Mouse (Mus musculus): ENCODE data around the gene Mafk. TPM values are rescaled to one million over a fixed set of nuclear protein-coding genes. Genes with fewer than 3 reads are reported as not detected.
A peak's percentile ranks its signal among the peaks of the same experiment; 100 is the strongest.

Mafk gene
- polyA plus RNA-seq, 1 experiment = 20.5 TPM

DNA sequence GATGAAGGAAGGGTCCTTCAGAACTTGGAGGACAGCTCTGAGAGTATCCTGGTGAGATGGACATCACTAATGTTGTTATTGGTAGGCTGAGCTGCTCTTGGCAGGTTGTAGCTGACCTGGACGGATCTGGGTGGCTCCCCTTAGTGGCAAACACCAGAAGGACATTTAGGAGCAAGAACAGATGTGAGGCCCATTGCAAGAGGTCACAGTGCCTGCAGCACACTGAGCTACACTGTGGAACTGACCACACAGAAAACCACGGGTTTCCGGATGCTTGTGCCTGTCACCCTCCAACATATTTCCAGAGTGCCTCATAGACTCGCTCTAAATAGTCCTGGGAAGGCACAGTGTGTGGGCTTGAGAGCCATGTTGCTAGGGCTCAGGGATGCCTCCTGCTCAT is 1.8 kb upstream of the Mafk start:
- H3K4me3 ChIP-seq (ENCODE audit: insufficient read depth, low read depth, low read length) = no peak overlapping the region
- no peak for TF ChIP-seq POLR2A (IDR thresholded peaks at IDR 0.05; ENCODE audit: low read depth, low read length)
- TF ChIP-seq CTCF (conservative IDR thresholded peaks at IDR 0.05; ENCODE audit: insufficient read depth, insufficient read length, low read depth, low read length) = peak; percentile 41; the same call in 1 of the 2 replicates
- DNase-seq = no peak
- peaks cover 22% of the 10 kb centered on the region for H3K4me1 ChIP-seq (ENCODE audit: control insufficient read depth, insufficient read depth, low read length)
- 57% methylated on average over 4 of the region's 4 CpGs for WGBS
- H3K27ac ChIP-seq (ENCODE audit: insufficient read depth, low read depth, low read length) = no peak overlapping the region
- no peaks in the 10 kb centered on the region for H3K27me3 ChIP-seq (replicated peaks; ENCODE audit: control insufficient read depth, insufficient read depth, low read length)
- no peaks in the 10 kb centered on the region for H3K36me3 ChIP-seq (ENCODE audit: control insufficient read depth, insufficient read depth, low read length)

- TF ChIP-seq POLR2A (IDR thresholded peaks at IDR 0.05; ENCODE audit: low read depth, low read length) = no peak
- TF ChIP-seq CTCF (conservative IDR thresholded peaks at IDR 0.05; ENCODE audit: insufficient read depth, insufficient read length, low read depth, low read length) = no peak
- DNase-seq = no peak
- Histone ChIP-seq H3K36me3 (ENCODE audit: control insufficient read depth, insufficient read depth, low read length) (no peaks in the 10 kb centered on the region), H3K4me3 (ENCODE audit: insufficient read depth, low read depth, low read length) (peak overlapping the region; percentile 67), H3K27me3 (replicated peaks; ENCODE audit: control insufficient read depth, insufficient read depth, low read length) (no peaks in the 10 kb centered on the region), H3K27ac (ENCODE audit: insufficient read depth, low read depth, low read length) (peak overlapping the region; percentile 97), H3K4me1 (ENCODE audit: control insufficient read depth, insufficient read depth, low read length) (peaks cover 45% of the 10 kb centered on the region)
- 9% methylated on average over 11 of the region's 11 CpGs for WGBS
Observed at GRCm38 (mm10) chr5:139792159-139792775, 954 bp downstream of the Mafk start.

DNA sequence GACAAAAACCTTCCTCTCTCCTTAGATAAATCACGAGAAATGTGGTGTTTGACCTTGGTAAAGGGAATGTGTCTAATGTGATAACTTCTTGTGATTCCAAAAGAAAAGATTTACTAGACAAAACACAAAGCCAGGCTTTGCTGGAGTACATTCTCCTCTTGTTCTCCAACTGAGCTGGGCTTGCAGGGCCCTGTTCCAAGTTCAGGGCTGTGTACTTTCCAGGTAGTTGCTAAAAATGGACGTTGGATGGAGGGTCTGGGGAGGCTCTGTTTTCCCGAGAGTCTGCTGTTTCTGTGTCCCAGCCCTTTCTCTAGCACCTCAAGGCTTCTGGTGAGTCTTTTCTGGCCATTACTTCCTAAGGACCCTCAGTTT is 1.6 kb downstream of the Mafk start:
- Histone ChIP-seq H3K27ac (ENCODE audit: insufficient read depth, low read depth, low read length) (peak overlapping the region; percentile 97), H3K4me3 (ENCODE audit: insufficient read depth, low read depth, low read length) (peak overlapping the region; percentile 67), H3K27me3 (replicated peaks; ENCODE audit: control insufficient read depth, insufficient read depth, low read length) (no peaks in the 10 kb centered on the region), H3K36me3 (ENCODE audit: control insufficient read depth, insufficient read depth, low read length) (no peaks in the 10 kb centered on the region), H3K4me1 (ENCODE audit: control insufficient read depth, insufficient read depth, low read length) (peaks cover 50% of the 10 kb centered on the region)
- peak; percentile 67 for DNase-seq
- WGBS = 12% methylated on average over 3 of the region's 3 CpGs
- TF ChIP-seq POLR2A (IDR thresholded peaks at IDR 0.05; ENCODE audit: low read depth, low read length) (no peak), CTCF (conservative IDR thresholded peaks at IDR 0.05; ENCODE audit: insufficient read depth, insufficient read length, low read depth, low read length) (no peak)

DNA sequence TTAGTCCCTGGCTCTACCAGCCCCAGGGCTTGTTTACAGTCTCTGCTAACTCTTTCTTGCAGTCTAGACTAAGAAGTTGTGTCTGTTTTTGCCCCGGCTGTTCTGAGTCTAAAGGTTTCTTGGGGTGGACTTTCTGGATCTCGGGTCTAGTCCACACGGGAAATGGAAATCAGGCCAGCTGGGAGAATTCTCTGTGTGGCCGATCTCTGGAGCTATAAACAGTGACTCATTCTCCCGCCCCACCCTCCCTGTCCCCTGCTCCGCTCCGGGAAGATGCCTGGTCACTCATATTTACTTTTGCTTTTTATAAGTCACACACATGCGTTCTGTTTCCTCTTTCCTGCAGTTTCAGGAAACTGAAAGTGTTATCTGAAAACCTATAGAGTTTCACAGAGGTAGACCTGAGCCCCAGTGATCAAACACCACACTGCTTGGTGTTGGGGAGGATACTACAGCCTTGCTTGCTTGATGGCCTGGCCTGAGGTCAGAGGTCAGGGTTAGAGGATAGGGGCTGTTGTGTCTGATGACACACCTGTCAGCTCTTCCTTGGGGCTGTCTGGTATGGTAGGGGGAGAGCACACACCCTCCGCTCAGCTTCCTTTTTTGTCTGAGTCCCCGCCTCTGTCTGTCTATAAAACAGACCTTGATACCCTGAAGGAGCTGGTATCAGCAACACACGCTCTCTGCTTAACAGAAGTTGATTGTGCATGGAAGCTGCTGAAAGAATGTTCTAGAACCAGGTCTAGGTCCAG is 2.2 kb downstream of the Mafk start:
- Histone ChIP-seq H3K27ac (ENCODE audit: insufficient read depth, low read depth, low read length) (peak overlapping the region; percentile 97), H3K36me3 (ENCODE audit: control insufficient read depth, insufficient read depth, low read length) (no peaks in the 10 kb centered on the region), H3K4me3 (ENCODE audit: insufficient read depth, low read depth, low read length) (peak overlapping the region; percentile 34), H3K27me3 (replicated peaks; ENCODE audit: control insufficient read depth, insufficient read depth, low read length) (no peaks in the 10 kb centered on the region), H3K4me1 (ENCODE audit: control insufficient read depth, insufficient read depth, low read length) (peaks cover 50% of the 10 kb centered on the region)
- TF ChIP-seq POLR2A (IDR thresholded peaks at IDR 0.05; ENCODE audit: low read depth, low read length) = no peak
- TF ChIP-seq CTCF (conservative IDR thresholded peaks at IDR 0.05; ENCODE audit: insufficient read depth, insufficient read length, low read depth, low read length) = no peak
- 19% methylated on average over 11 of the region's 11 CpGs for WGBS
- DNase-seq = peak; percentile 91

GRCm38 (mm10) chr5:139794137-139794536 is 2.8 kb downstream of the Mafk start:
- no peaks in the 10 kb centered on the region for H3K27me3 ChIP-seq (replicated peaks; ENCODE audit: control insufficient read depth, insufficient read depth, low read length)
- H3K27ac ChIP-seq (ENCODE audit: insufficient read depth, low read depth, low read length) = peak overlapping the region; percentile 85
- no peak for DNase-seq
- H3K36me3 ChIP-seq (ENCODE audit: control insufficient read depth, insufficient read depth, low read length) = no peaks in the 10 kb centered on the region; the same call in 1 of the 2 replicates
- H3K4me1 ChIP-seq (ENCODE audit: control insufficient read depth, insufficient read depth, low read length) = peaks cover 50% of the 10 kb centered on the region
- no peak for TF ChIP-seq CTCF (conservative IDR thresholded peaks at IDR 0.05; ENCODE audit: insufficient read depth, insufficient read length, low read depth, low read length)
- TF ChIP-seq POLR2A (IDR thresholded peaks at IDR 0.05; ENCODE audit: low read depth, low read length) = no peak
- WGBS = 76% methylated on average over 5 of the region's 5 CpGs
- H3K4me3 ChIP-seq (ENCODE audit: insufficient read depth, low read depth, low read length) = no peak overlapping the region

DNA sequence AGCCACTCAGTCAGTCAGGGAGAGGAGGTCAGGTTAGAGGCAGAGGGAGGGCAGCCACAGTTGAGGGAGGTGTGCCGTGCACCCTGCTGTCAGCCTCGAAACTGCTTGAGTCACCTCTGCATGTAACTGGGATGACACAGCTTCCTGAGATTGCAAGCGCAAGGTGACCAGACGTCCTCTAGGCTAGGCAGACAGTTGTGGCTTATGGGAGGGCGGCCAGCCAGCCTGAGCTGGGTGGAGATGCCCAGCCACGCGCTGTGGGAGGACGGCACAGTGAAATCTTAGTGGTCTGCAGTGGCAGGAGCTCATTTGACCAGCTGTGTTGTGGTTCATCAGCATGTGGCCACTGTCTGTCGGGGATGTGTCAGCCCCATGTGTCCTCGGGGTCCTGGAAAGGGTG is 3.6 kb downstream of the Mafk start:
- H3K27me3 ChIP-seq (replicated peaks; ENCODE audit: control insufficient read depth, insufficient read depth, low read length) = no peaks in the 10 kb centered on the region
- H3K36me3 ChIP-seq (ENCODE audit: control insufficient read depth, insufficient read depth, low read length) = no peaks in the 10 kb centered on the region; the same call in 1 of the 2 replicates
- peak overlapping the region; percentile 24 for H3K27ac ChIP-seq (ENCODE audit: insufficient read depth, low read depth, low read length)
- TF ChIP-seq CTCF (conservative IDR thresholded peaks at IDR 0.05; ENCODE audit: insufficient read depth, insufficient read length, low read depth, low read length) (no peak), POLR2A (IDR thresholded peaks at IDR 0.05; ENCODE audit: low read depth, low read length) (no peak)
- peak; percentile 39 for DNase-seq
- peaks cover 50% of the 10 kb centered on the region for H3K4me1 ChIP-seq (ENCODE audit: control insufficient read depth, insufficient read depth, low read length)
- 34% methylated on average over 10 of the region's 10 CpGs for WGBS
- H3K4me3 ChIP-seq (ENCODE audit: insufficient read depth, low read depth, low read length) = no peak overlapping the region

DNA sequence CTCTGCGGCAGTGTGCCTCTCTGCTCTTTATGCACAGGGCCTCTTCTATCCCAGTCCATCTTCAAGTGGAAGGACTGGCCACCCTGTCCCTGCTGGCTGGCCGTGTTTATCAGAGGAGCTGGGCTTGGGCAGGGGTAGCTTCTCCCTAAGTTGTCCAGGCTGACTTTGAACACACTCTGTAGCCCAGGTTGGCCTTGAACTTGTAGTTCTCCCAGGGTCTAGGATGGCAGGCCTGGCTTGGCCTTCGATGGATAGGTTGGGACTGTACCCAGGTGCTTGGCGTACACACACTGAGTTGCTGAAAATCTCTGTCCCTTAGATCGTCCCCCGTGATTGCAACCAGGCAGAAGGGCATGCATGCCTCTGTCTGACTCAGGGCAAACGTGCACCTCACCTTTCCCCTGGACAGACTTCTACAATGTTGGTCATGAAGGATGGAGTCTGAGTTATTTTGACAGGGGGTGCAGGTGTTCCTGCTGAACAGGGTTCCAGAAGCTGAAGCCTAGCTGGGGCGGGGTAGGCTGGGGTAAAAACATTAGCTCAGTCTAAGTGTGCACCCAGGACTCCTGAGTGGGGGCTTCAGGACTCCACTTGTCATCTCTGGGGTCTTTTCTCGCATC is 4.8 kb downstream of the Mafk start:
- Histone ChIP-seq H3K27me3 (replicated peaks; ENCODE audit: control insufficient read depth, insufficient read depth, low read length) (no peaks in the 10 kb centered on the region), H3K36me3 (ENCODE audit: control insufficient read depth, insufficient read depth, low read length) (no peaks in the 10 kb centered on the region; the same call in none of the 2 replicates), H3K27ac (ENCODE audit: insufficient read depth, low read depth, low read length) (peak overlapping the region; percentile 99), H3K4me3 (ENCODE audit: insufficient read depth, low read depth, low read length) (no peak overlapping the region), H3K4me1 (ENCODE audit: control insufficient read depth, insufficient read depth, low read length) (peaks cover 48% of the 10 kb centered on the region)
- no peak for DNase-seq
- TF ChIP-seq POLR2A (IDR thresholded peaks at IDR 0.05; ENCODE audit: low read depth, low read length) = no peak
- TF ChIP-seq CTCF (conservative IDR thresholded peaks at IDR 0.05; ENCODE audit: insufficient read depth, insufficient read length, low read depth, low read length) = no peak
- WGBS = 60% methylated on average over 9 of the region's 9 CpGs
